Mouse (Mus musculus) stomach, postnatal 0 days (tissue): Measurements from ENCODE around the gene Rap2b. TPM values are rescaled to one million over a fixed set of nuclear protein-coding genes. Genes with fewer than 3 reads are reported as not detected.

ENCODE experiments used
- ATAC-seq: fragments of 200-750 bp; cut with Nextera tagmentation; 2 replicates; pipeline ENCODE4 v1.8.0; 2017; ENCODE audit not compliant: low FRiP score, low TSS enrichment
- DNase-seq: peaks from one replicate; pipeline ENCODE4 v3.0.0-alpha.2; 2016; ENCODE audit warnings: low spot score
- H3K27ac ChIP-seq: fragments of 300-500 bp; sonication (generic); replicated peaks from 2 replicates; pipeline ENCODE4 v1.5.1; 2014; ENCODE audit warnings: mild to moderate bottlenecking, control low read depth
- H3K27me3 ChIP-seq: fragments of 300-500 bp; sonication (generic); 2 replicates; pipeline ENCODE4 v1.6.1; 2014; ENCODE audit warnings: low read length; ENCODE audit not compliant: control insufficient read depth, insufficient read depth
- H3K36me3 ChIP-seq: fragments of 300-500 bp; sonication (generic); 2 replicates; pipeline ENCODE4 v1.6.1; 2014; ENCODE audit warnings: low read length, mixed read lengths; ENCODE audit not compliant: control insufficient read depth, insufficient read depth
- H3K4me1 ChIP-seq: fragments of 300-500 bp; sonication (generic); replicated peaks from 2 replicates; pipeline ENCODE4 v1.6.1; 2014; ENCODE audit warnings: antibody characterized with exemption; ENCODE audit not compliant: control insufficient read depth, insufficient read depth
- H3K4me2 ChIP-seq: fragments of 300-500 bp; sonication (generic); replicated peaks from 2 replicates; pipeline ENCODE4 v1.6.1; 2014; ENCODE audit warnings: low read depth, mild to moderate bottlenecking, control low read depth, moderate library complexity
- H3K4me3 ChIP-seq: fragments of 300-500 bp; sonication (generic); 2 replicates; pipeline ENCODE4 v1.5.1; 2014; ENCODE audit warnings: low read depth, low read length, control low read depth
- H3K9ac ChIP-seq: fragments of 300-500 bp; sonication (generic); 2 replicates; pipeline ENCODE4 v1.6.1; 2014; ENCODE audit warnings: mild to moderate bottlenecking, low read length, control low read depth, mixed read lengths
- H3K9me3 ChIP-seq: fragments of 300-500 bp; sonication (generic); 2 replicates; pipeline ENCODE4 v1.6.1; 2016; ENCODE audit warnings: low read length; ENCODE audit not compliant: control insufficient read depth
- CTCF ChIP-seq: IDR thresholded peaks from 2 replicates; pipeline ENCODE4 v1.5.1; 2016; ENCODE audit warnings: antibody characterized with exemption, low read depth, mild to moderate bottlenecking, moderate library complexity
- EP300 ChIP-seq: optimal IDR thresholded peaks from 2 replicates; pipeline ENCODE3; 2016; ENCODE audit warnings: antibody characterized with exemption
- WGBS: fragments of 180-500 bp; shearing (Covaris S2); extraction: QIAGEN DNeasy Blood & Tissue Kit; methylation state at CpG from one replicate; pipeline ENCODE4 v1.1.7; 2014; 5-methylcytosine and 5-hydroxymethylcytosine counted together
- polyA plus RNA-seq: library from polyadenylated mRNA; unstranded; fragments of >200 nt; fragmentation: Nextera tagmentation; extraction: Ambion mirVana; gene quantifications from 2 replicates; pipeline ENCODE4 v1.2.1, GENCODE M21; 2015

Rap2b gene
- polyA plus RNA-seq, 1 experiment from 2014 or later, result 7.1 TPM

- TF ChIP-seq EP300 (no peak), CTCF (no peak)
- no peaks in the 10 kb centered on the region for H3K4me1 ChIP-seq
- no peak overlapping the region for H3K4me3 ChIP-seq
- no peak overlapping the region for H3K4me2 ChIP-seq
- H3K9me3 ChIP-seq, result no peaks in the 10 kb centered on the region
- no peaks in the 10 kb centered on the region for H3K27me3 ChIP-seq
- H3K9ac ChIP-seq, result no peak overlapping the region
- peak; percentile 44 for DNase-seq
- no peaks in the 10 kb centered on the region for H3K36me3 ChIP-seq
- 64% methylated on average over 6 of the region's 6 CpGs for WGBS
- H3K27ac ChIP-seq, result no peak overlapping the region
- peak; percentile 95 for ATAC-seq
Observed at GRCm38 (mm10) chr3:61409683-61410082, 48.2 kb downstream of the Rap2b start.

- Histone ChIP-seq H3K4me2 (no peak overlapping the region), H3K27me3 (no peaks in the 10 kb centered on the region), H3K9ac (no peak overlapping the region), H3K9me3 (no peaks in the 10 kb centered on the region), H3K4me1 (no peaks in the 10 kb centered on the region), H3K36me3 (no peaks in the 10 kb centered on the region), H3K4me3 (no peak overlapping the region), H3K27ac (no peak overlapping the region)
- DNase-seq, result no peak
- no peak for TF ChIP-seq CTCF
- no peak for TF ChIP-seq EP300
- WGBS, result 71% methylated on average over 1 of the region's 1 CpGs
- no peak; the same call in 1 of the 2 replicates for ATAC-seq
Observed at GRCm38 (mm10) chr3:61415883-61416282, 54.4 kb downstream of the Rap2b start.

Other genes starting within 250 kb of the Rap2b start
- gene B430305J03Rik, start 4.3 kb downstream of the Rap2b start, polyA plus RNA-seq, result not detected in 2 replicates